Mouse (Mus musculus): ENCODE measurements around the gene Bach2.

GRCm38 (mm10) chr4:32574604-32575003 is 336.0 kb downstream of the Bach2 start:
- TF ChIP-seq CTCF (IDR thresholded peaks at IDR 0.05; ENCODE audit: control insufficient read depth, insufficient read depth, low read length) (0 out of 2 replicates have a peak, but pooled peaks have one; percentile 26), POLR2A (IDR thresholded peaks at IDR 0.05; ENCODE audit: borderline replicate concordance, control insufficient read depth, low read depth, low read length) (no peak)
